Mouse (Mus musculus) stomach, postnatal 0 days (tissue): ENCODE results near the gene Tm4sf20. TPM values are rescaled to one million over a fixed set of nuclear protein-coding genes. Genes with fewer than 3 reads are reported as not detected.
A peak's percentile ranks its signal among the peaks of the same experiment; 100 is the strongest.

ENCODE experiments used
- ATAC-seq: fragments of 200-750 bp; cut with Nextera tagmentation; 2 replicates; pipeline ENCODE4 v1.8.0; 2017; ENCODE audit not compliant: low FRiP score, low TSS enrichment
- DNase-seq: peaks from one replicate; pipeline ENCODE4 v3.0.0-alpha.2; 2016; ENCODE audit warnings: low spot score
- H3K27ac ChIP-seq: fragments of 300-500 bp; sonication (generic); replicated peaks from 2 replicates; pipeline ENCODE4 v1.5.1; 2014; ENCODE audit warnings: mild to moderate bottlenecking, control low read depth
- H3K27me3 ChIP-seq: fragments of 300-500 bp; sonication (generic); 2 replicates; pipeline ENCODE4 v1.6.1; 2014; ENCODE audit warnings: low read length; ENCODE audit not compliant: control insufficient read depth, insufficient read depth
- H3K36me3 ChIP-seq: fragments of 300-500 bp; sonication (generic); 2 replicates; pipeline ENCODE4 v1.6.1; 2014; ENCODE audit warnings: low read length, mixed read lengths; ENCODE audit not compliant: control insufficient read depth, insufficient read depth
- H3K4me1 ChIP-seq: fragments of 300-500 bp; sonication (generic); replicated peaks from 2 replicates; pipeline ENCODE4 v1.6.1; 2014; ENCODE audit warnings: antibody characterized with exemption; ENCODE audit not compliant: control insufficient read depth, insufficient read depth
- H3K4me2 ChIP-seq: fragments of 300-500 bp; sonication (generic); replicated peaks from 2 replicates; pipeline ENCODE4 v1.6.1; 2014; ENCODE audit warnings: low read depth, mild to moderate bottlenecking, control low read depth, moderate library complexity
- H3K4me3 ChIP-seq: fragments of 300-500 bp; sonication (generic); 2 replicates; pipeline ENCODE4 v1.5.1; 2014; ENCODE audit warnings: low read depth, low read length, control low read depth
- H3K9ac ChIP-seq: fragments of 300-500 bp; sonication (generic); 2 replicates; pipeline ENCODE4 v1.6.1; 2014; ENCODE audit warnings: mild to moderate bottlenecking, low read length, control low read depth, mixed read lengths
- H3K9me3 ChIP-seq: fragments of 300-500 bp; sonication (generic); 2 replicates; pipeline ENCODE4 v1.6.1; 2016; ENCODE audit warnings: low read length; ENCODE audit not compliant: control insufficient read depth
- CTCF ChIP-seq: IDR thresholded peaks from 2 replicates; pipeline ENCODE4 v1.5.1; 2016; ENCODE audit warnings: antibody characterized with exemption, low read depth, mild to moderate bottlenecking, moderate library complexity
- EP300 ChIP-seq: optimal IDR thresholded peaks from 2 replicates; pipeline ENCODE3; 2016; ENCODE audit warnings: antibody characterized with exemption
- WGBS: fragments of 180-500 bp; shearing (Covaris S2); extraction: QIAGEN DNeasy Blood & Tissue Kit; methylation state at CpG from one replicate; pipeline ENCODE4 v1.1.7; 2014; 5-methylcytosine and 5-hydroxymethylcytosine counted together
- polyA plus RNA-seq: library from polyadenylated mRNA; unstranded; fragments of >200 nt; fragmentation: Nextera tagmentation; extraction: Ambion mirVana; gene quantifications from 2 replicates; pipeline ENCODE4 v1.2.1, GENCODE M21; 2015

Gene Tm4sf20
- polyA plus RNA-seq, 1 experiment from 2014 or later = 1.0 TPM

- Histone ChIP-seq H3K4me1 (no peaks in the 10 kb centered on the region), H3K27me3 (no peaks in the 10 kb centered on the region), H3K4me3 (no peak overlapping the region), H3K27ac (no peak overlapping the region), H3K9me3 (no peaks in the 10 kb centered on the region), H3K4me2 (no peak overlapping the region), H3K36me3 (peaks cover 12% of the 10 kb centered on the region), H3K9ac (no peak overlapping the region)
- TF ChIP-seq EP300 = no peak
- no peak for TF ChIP-seq CTCF
- WGBS = 54% methylated on average over 1 of the region's 1 CpGs
- no peak for DNase-seq
- ATAC-seq = no peak
Measured at GRCm38 (mm10) chr1:82738066-82738465, 30.2 kb downstream of the Tm4sf20 start.

- ATAC-seq = no peak
- Histone ChIP-seq H3K27ac (no peak overlapping the region), H3K4me2 (no peak overlapping the region), H3K27me3 (no peaks in the 10 kb centered on the region), H3K9me3 (no peaks in the 10 kb centered on the region), H3K4me3 (no peak overlapping the region), H3K36me3 (peaks cover 24% of the 10 kb centered on the region), H3K9ac (no peak overlapping the region), H3K4me1 (no peaks in the 10 kb centered on the region)
- no peak for TF ChIP-seq EP300
- TF ChIP-seq CTCF = no peak
- no peak for DNase-seq
- WGBS = 100% methylated on average over 1 of the region's 1 CpGs
Measured at GRCm38 (mm10) chr1:82733357-82733756, 34.9 kb downstream of the Tm4sf20 start.

- no peak for ATAC-seq
- peaks cover 8% of the 10 kb centered on the region for H3K36me3 ChIP-seq
- no peak for TF ChIP-seq CTCF
- TF ChIP-seq EP300 = no peak
- no peak for DNase-seq
- H3K9ac ChIP-seq = no peak overlapping the region
- no peak overlapping the region for H3K4me2 ChIP-seq
- H3K4me3 ChIP-seq = no peak overlapping the region
- peaks cover 2% of the 10 kb centered on the region; the same call in 1 of the 2 replicates for H3K4me1 ChIP-seq
- H3K27me3 ChIP-seq = no peaks in the 10 kb centered on the region
- no peak overlapping the region for H3K27ac ChIP-seq
- no peaks in the 10 kb centered on the region for H3K9me3 ChIP-seq
- WGBS = 82% methylated on average over 5 of the region's 5 CpGs
Measured at GRCm38 (mm10) chr1:82726482-82726881, 41.8 kb downstream of the Tm4sf20 start.

- Histone ChIP-seq H3K9me3 (no peaks in the 10 kb centered on the region), H3K4me1 (peaks cover 2% of the 10 kb centered on the region; the same call in 1 of the 2 replicates), H3K4me3 (peak overlapping the region; percentile 95), H3K9ac (peak overlapping the region; percentile 97), H3K36me3 (peaks cover 8% of the 10 kb centered on the region), H3K27ac (no peak overlapping the region), H3K27me3 (no peaks in the 10 kb centered on the region), H3K4me2 (peak overlapping the region; percentile 94)
- ATAC-seq = no peak
- DNase-seq = no peak
- WGBS = 39% methylated on average over 4 of the region's 4 CpGs
- TF ChIP-seq EP300 (no peak), CTCF (no peak)
Measured at GRCm38 (mm10) chr1:82725875-82726185, 42.4 kb downstream of the Tm4sf20 start.

GRCm38 (mm10) chr1:82725026-82725874 is 43.0 kb downstream of the Tm4sf20 start:
- no peak for DNase-seq

More at GRCm38 (mm10) chr1:82725026-82725874, 43.0 kb downstream of the Tm4sf20 start:
- H3K4me2 ChIP-seq = peak overlapping the region; percentile 94
- H3K36me3 ChIP-seq = peaks cover 5% of the 10 kb centered on the region
- H3K4me1 ChIP-seq = peaks cover 2% of the 10 kb centered on the region; the same call in 1 of the 2 replicates
- WGBS = under 1% methylated on average over 37 of the region's 37 CpGs
- H3K4me3 ChIP-seq = peak overlapping the region; percentile 95
- H3K9ac ChIP-seq = peak overlapping the region; percentile 97
- H3K27me3 ChIP-seq = no peaks in the 10 kb centered on the region
- peak; percentile 98 for ATAC-seq
- TF ChIP-seq EP300 = no peak
- no peak for TF ChIP-seq CTCF
- H3K27ac ChIP-seq = peak overlapping the region; percentile 88
- H3K9me3 ChIP-seq = no peaks in the 10 kb centered on the region
